Comparison of ENCODE assay signal across 18 mouse cellular contexts in genomic region chr2:168448054-168448453, GRCm38 (mm10).
DNase-seq lines count a peak whose midpoint lies in the region; ATAC-seq and TF ChIP-seq lines count a peak whose summit lies in the region.
"Had no signal": no experiment of that assay in that cellular context is flagged by ENCODE, and none has a peak within 500 bp of the region (broad histone marks: within the 10 kb centered on the region; RNA-seq: fewer than 3 reads in every experiment).

No protein-coding gene starts in this region.

- H3K27me3 ChIP-seq in kidney, adult 2 months (replicated peaks; ENCODE audit: control insufficient read depth, insufficient read depth, low read length) = no peaks in the 10 kb centered on the region
- no peaks in the 10 kb centered on the region for H3K27me3 ChIP-seq in midbrain, postnatal 0 days (ENCODE audit: insufficient read depth, low read length)
- H3K27me3 ChIP-seq in midbrain, embryonic 10.5 days (ENCODE audit: low read depth, poor library complexity, severe bottlenecking) = 0 out of 2 replicates have a peak, but pooled peaks cover 4% of the 10 kb centered on the region

- H3K4me1 ChIP-seq in kidney, adult 2 months (ENCODE audit: control insufficient read depth, insufficient read depth, low read length) = no peaks in the 10 kb centered on the region
- H3K4me1 ChIP-seq in midbrain, postnatal 0 days (ENCODE audit: insufficient read depth, low read length) = no peaks in the 10 kb centered on the region
- peaks cover 21% of the 10 kb centered on the region for H3K4me1 ChIP-seq in midbrain, embryonic 10.5 days

- H3K9ac ChIP-seq in midbrain, postnatal 0 days (replicated peaks; ENCODE audit: low read length, poor library complexity, severe bottlenecking) = 0 out of 2 replicates have a peak overlapping the region, but pooled peaks have one; percentile 2
- H3K9ac ChIP-seq: forebrain, embryonic 12.5 days; liver, embryonic 14.5 days; midbrain, embryonic 12.5 days had no signal

- no peak overlapping the region for H3K4me2 ChIP-seq in midbrain, postnatal 0 days (ENCODE audit: low read depth, low read length, poor library complexity, severe bottlenecking)
- H3K4me2 ChIP-seq: forebrain, embryonic 12.5 days; heart, embryonic 11.5 days; hindbrain, embryonic 13.5 days; midbrain, embryonic 12.5 days had no signal

- no peaks in the 10 kb centered on the region for H3K9me3 ChIP-seq in midbrain, postnatal 0 days (ENCODE audit: low read length)
- no peaks in the 10 kb centered on the region for H3K9me3 ChIP-seq in midbrain, embryonic 10.5 days (replicated peaks)
- H3K9me3 ChIP-seq: embryonic facial prominence, embryonic 10.5 days; forebrain, embryonic 12.5 days; hindbrain, embryonic 13.5 days; limb, embryonic 12.5 days; midbrain, embryonic 12.5 days had no signal

- DNase-seq in kidney, adult 2 months = peak; percentile 45
- DNase-seq in kidney, adult 8-10 months = no peak
- no peak for DNase-seq in midbrain, postnatal 0 days (ENCODE audit: low spot score)
- no peak for DNase-seq in midbrain, embryonic 10.5 days (ENCODE audit: low spot score)
- peak; percentile 39 for DNase-seq in kidney, postnatal 10 days
- no peak for DNase-seq in frontal cortex, postnatal 14 days (ENCODE audit: low spot score in 2 of 2)
- DNase-seq: cerebellum, adult 2 months; lung, postnatal 36 days; thymus, adult 18-20 months; thymus, postnatal 4 days had no signal

- H3K27ac ChIP-seq in kidney, adult 2 months (ENCODE audit: insufficient read depth, low read depth, low read length) = no peak overlapping the region
- no peak overlapping the region for H3K27ac ChIP-seq in midbrain, postnatal 0 days (ENCODE audit: low read depth, low read length)
- no peak overlapping the region for H3K27ac ChIP-seq in midbrain, embryonic 10.5 days (replicated peaks)
- H3K27ac ChIP-seq: embryonic facial prominence, embryonic 10.5 days; forebrain, embryonic 12.5 days; hindbrain, embryonic 13.5 days; limb, embryonic 12.5 days; liver, embryonic 14.5 days; midbrain, embryonic 12.5 days had no signal

- 45% methylated on average over 5 of the region's 5 CpGs for WGBS in kidney, adult 2 months
- WGBS in midbrain, postnatal 0 days = 55% methylated on average over 5 of the region's 5 CpGs
- 67% methylated on average over 5 of the region's 5 CpGs for WGBS in midbrain, embryonic 10.5 days

- TF ChIP-seq POLR2A in kidney, adult 2 months (IDR thresholded peaks at IDR 0.05; ENCODE audit: low read depth, low read length) = no peak

- no peak for ATAC-seq in midbrain, postnatal 0 days (ENCODE audit: low FRiP score)
- ATAC-seq in CD4-positive, CD25-positive, alpha-beta regulatory T cell, adult 4 months = no peak

- no peak for TF ChIP-seq CTCF in kidney, adult 2 months (conservative IDR thresholded peaks at IDR 0.05; ENCODE audit: insufficient read depth, insufficient read length, low read depth, low read length)
- TF ChIP-seq CTCF in midbrain, postnatal 0 days (IDR thresholded peaks at IDR 0.05) = no peak

- H3K36me3 ChIP-seq in kidney, adult 2 months (ENCODE audit: control insufficient read depth, insufficient read depth, low read length) = no peaks in the 10 kb centered on the region
- no peaks in the 10 kb centered on the region for H3K36me3 ChIP-seq in midbrain, postnatal 0 days (ENCODE audit: insufficient read depth, low read length)
- H3K36me3 ChIP-seq in midbrain, embryonic 10.5 days = no peaks in the 10 kb centered on the region
- H3K36me3 ChIP-seq: embryonic facial prominence, embryonic 10.5 days; forebrain, embryonic 12.5 days; hindbrain, embryonic 13.5 days; limb, embryonic 12.5 days; midbrain, embryonic 12.5 days had no signal

- no peak overlapping the region for H3K4me3 ChIP-seq in kidney, adult 2 months (ENCODE audit: insufficient read depth, low read depth, low read length)
- H3K4me3 ChIP-seq in midbrain, postnatal 0 days (ENCODE audit: low read depth, low read length) = no peak overlapping the region
- H3K4me3 ChIP-seq in midbrain, embryonic 10.5 days = no peak overlapping the region
- H3K4me3 ChIP-seq: embryonic facial prominence, embryonic 10.5 days; forebrain, embryonic 12.5 days; hindbrain, embryonic 13.5 days; limb, embryonic 12.5 days; midbrain, embryonic 12.5 days had no signal

Comparison
In these comparisons a context has a peak if more than half of its experiments do, and no peak if none do; other contexts are left out.
1. DNase-seq: peak in kidney, adult 2 months (single experiment) and kidney, postnatal 10 days (single experiment); none in kidney, adult 8-10 months (0 of 2), midbrain, postnatal 0 days (single experiment), midbrain, embryonic 10.5 days (single experiment) and frontal cortex, postnatal 14 days (0 of 2).